Mouse (Mus musculus) central nervous system, embryonic 14 days (tissue): ENCODE measurements around the gene Fgf2. TPM values are rescaled to one million over a fixed set of nuclear protein-coding genes. Genes with fewer than 3 reads are reported as not detected.

Source experiments
- polyA plus RNA-seq: library from polyadenylated mRNA; depleted of rRNA; stranded (reverse); fragments of >200 nt; gene quantifications from 2 replicates; pipeline ENCODE4 v1.2.3, GENCODE M21; 2012; rRNA removed

Gene Fgf2
- polyA plus RNA-seq: 0.77 and 1.7 TPM in 2 replicates

DNA sequence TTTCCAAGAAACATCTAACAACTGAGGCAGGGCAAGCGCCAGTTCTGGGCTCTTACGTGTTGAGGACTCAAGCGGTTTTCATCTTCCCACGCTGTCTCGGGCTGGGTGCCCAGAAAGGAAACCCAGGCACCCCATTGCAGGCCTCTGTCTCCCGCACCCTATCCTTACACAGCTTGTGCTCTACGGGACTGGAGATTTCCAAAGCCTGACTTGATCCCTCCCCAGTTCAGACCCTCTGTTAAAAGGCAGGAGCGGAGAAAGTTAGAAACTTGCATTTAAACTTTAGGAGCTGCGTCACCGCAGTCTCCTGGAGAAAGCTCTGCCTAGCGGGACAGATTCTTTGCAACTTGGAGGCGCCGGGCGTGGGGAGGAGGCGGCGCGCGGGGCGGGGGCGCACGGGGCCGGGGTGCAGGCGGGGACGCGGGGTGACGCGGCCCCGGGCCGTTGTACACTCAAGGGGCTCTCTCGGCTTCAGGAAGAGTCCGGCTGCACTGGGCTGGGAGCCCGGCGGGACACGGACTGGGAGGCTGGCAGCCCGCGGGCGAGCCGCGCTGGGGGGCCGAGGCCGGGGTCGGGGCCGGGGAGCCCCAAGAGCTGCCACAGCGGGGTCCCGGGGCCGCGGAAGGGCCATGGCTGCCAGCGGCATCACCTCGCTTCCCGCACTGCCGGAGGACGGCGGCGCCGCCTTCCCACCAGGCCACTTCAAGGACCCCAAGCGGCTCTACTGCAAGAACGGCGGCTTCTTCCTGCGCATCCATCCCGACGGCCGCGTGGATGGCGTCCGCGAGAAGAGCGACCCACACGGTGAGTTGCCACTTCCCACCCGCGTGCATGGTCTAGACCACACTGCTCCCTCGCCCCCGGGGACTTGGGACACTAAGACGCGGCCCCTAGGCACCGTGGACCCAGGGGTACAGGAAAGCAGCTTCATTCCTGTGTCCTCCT, at the start of gene Fgf2:
Fgf2 (plus strand) TSS at position 126 of the 945 bp plus-strand sequence.

DNA sequence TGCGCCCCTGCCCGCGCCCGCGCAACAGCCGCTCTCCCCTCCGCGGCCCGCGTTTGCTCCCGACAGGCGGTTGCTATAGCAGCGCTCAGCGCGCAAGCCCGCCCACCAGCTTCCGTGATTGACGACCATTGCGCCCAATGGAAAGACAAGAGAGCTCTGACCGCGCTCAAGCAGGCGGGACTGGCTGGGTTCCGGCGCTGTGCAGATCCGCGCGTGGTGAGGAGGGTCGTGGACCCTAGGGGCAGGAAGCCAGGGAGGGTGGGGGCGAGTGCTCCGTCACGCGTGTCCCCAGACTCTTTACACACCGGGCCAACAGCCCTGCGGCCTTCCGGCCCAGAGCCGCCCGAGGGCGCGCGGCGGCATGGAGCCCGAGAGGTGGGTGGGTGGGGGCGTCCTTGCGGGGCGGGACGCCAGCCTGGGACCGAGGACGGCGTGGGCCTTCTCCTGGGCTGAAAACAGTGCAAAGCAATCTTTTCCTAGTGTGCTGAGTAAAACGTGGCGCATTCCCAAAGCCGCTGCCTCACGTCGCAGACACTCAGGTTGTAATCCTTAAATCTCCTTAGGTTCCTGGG, 35.7 kb upstream of the Fgf2 start, which contains the start of the genes Bbs12 and Cetn4:
Bbs12 (plus strand) TSS at position 185 of the 572 bp plus-strand sequence.
Cetn4 (minus strand) TSS at position 339 of the 572 bp plus-strand sequence.

DNA sequence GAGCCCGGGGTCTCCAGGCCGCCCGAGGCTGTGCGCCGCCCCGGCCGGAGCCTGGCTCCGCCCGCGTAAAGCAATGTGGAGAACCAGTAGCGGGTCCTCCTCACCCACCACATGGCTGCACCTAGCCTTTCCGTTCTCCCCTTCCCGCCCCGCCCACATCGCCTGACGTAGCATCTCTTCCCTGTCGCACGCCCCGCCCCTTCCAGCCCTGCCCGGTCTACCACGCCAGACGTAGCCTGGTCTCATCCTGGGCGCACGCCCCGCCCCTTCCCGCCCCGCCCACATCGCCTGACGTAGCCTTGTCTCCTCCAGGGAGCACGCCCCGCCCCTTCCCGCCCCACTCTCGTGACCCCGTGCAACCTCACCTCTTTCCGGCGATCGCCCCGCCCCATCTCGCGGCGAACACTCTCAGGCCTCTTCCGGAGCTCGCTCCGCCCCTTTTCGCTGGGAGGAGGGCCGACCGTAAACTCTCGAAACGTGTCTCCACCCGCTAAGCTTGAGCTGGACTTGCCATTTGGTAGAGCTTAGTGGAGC, 71.4 kb downstream of the Fgf2 start, which contains the start of gene Spata5:
Spata5 (plus strand) TSS at position 439 of the 534 bp plus-strand sequence.

DNA sequence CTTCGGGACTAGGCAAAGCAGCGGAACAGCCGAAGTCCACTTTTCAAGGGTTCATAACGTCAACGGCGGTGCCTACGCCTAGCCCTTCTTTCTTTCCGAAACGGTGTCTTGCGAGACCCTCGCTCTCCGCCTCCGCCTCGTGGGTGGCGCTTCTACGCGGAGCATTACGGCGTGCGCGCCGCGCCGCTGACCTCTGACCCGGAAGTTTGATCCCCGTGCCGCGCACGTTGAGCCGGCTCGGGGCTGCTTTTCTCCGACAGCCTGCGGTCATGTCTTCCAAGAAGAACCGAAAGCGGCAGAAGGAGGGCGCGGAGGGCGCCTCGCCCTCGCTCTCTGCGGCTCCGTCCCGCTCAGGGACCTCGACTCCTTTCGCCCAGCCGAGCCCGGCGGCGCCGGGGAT, 71.9 kb downstream of the Fgf2 start, which contains the start of gene Nudt6:
Nudt6 (minus strand) TSS at position 140 of the 400 bp plus-strand sequence.

Other genes with a start within 250 kb of the Fgf2 start
- gene Il2, start 222.4 kb upstream of the Fgf2 start, polyA plus RNA-seq: 0.47 and 0.54 TPM in 2 replicates
- gene Il21, start 115.7 kb upstream of the Fgf2 start, polyA plus RNA-seq: not detected in 2 replicates
- 4.4 and 4.6 TPM in 2 replicates for gene Bbs12, start 35.8 kb upstream of the Fgf2 start, polyA plus RNA-seq
- gene Cetn4, start 35.6 kb upstream of the Fgf2 start, polyA plus RNA-seq: 2.8 and 3.3 TPM in 2 replicates
- gene Spata5, start 71.5 kb downstream of the Fgf2 start, polyA plus RNA-seq: 11.3 and 15.0 TPM in 2 replicates
- gene Nudt6, start 71.9 kb downstream of the Fgf2 start, polyA plus RNA-seq: 6.9 and 7.8 TPM in 2 replicates